Mouse (Mus musculus) left cerebral cortex, postnatal 36 days (tissue): ENCODE data around the gene Magix. TPM values are rescaled to one million over a fixed set of nuclear protein-coding genes. Genes with fewer than 3 reads are reported as not detected.
"Not testable (repeated sequence)": the region's sequence is repeated elsewhere in the genome, so short reads cannot be mapped to it uniquely, and the experiment has no call there.

Experiments
- DNase-seq, 2 experiments: peaks; one replicate each; pipeline ENCODE4 v3.0.0; 2021 to 2022; ENCODE audit warnings: low spot score in 2 of 2, mixed read lengths in 1 of 2
- intact Hi-C: fragments of 180-260 bp; cut with DNase I; formaldehyde crosslinking; loops from one replicate; pipeline ENCODE4 v1.15.1; 2025
- total RNA-seq, 2 experiments: library from RNA; stranded (reverse); gene quantifications; 2 replicates each; pipeline ENCODE4 v1.2.3; 2021

The Magix gene
- total RNA-seq: under 1 TPM; 0.17 to 0.41 TPM

DNA sequence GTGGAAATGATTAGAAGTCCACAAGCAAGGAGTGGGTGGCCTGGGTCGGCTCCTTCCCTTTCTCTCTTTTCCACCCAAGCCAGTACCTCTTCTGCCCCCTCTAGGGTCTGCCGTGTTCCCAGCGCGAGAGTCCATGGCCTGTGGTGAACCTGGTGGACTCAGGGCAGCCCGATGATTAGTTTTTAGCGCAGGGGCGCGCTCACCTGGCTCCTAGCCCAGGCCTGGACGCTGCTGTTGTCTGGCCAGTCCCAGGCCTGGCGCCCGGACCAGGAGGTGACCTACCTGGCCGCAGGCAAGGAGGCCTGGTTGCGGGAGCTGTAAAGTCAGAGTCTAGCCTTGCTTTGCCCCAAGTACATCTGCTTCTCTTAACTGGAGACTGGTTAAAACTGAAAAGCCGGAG, at the start of gene Magix:
Magix (minus strand) TSS at position 388 of the 400 bp plus-strand sequence.
- no peak for DNase-seq
- intact Hi-C loops: no loop called here

- DNase-seq: no peak
- intact Hi-C loops: no loop called here
Measured at GRCm38 (mm10) chrX:7728922-7729265, 47.8 kb upstream of the Magix start.

- intact Hi-C loops: no loop called here
Measured at GRCm38 (mm10) chrX:7728215-7728921, 47.3 kb upstream of the Magix start, which contains the start of gene Praf2. Praf2 (plus strand) TSS chrX:7728439.

DNA sequence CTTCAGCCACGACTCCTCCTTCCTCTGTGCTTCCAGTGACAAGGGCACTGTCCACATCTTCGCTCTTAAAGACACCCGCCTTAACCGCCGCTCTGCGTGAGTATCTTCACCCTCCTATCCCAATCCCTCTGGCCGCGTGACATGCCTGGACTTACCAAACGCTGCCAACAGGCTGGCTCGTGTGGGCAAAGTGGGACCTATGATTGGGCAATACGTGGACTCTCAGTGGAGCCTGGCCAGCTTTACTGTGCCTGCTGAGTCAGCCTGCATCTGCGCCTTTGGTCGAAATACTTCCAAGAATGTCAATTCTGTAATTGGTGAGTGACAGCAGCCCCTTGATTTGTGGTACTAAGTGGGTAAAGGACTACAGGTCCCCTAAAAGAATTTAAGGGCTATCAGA, 46.1 kb upstream of the Magix start:
- intact Hi-C loops: no loop called here
- no peak for DNase-seq

More at GRCm38 (mm10) chrX:7728215-7728921, 47.3 kb upstream of the Magix start, which contains the start of gene Praf2:
- peak; percentile 81 to 84 for DNase-seq

- no peak for DNase-seq
- intact Hi-C loops: no loop called here
Measured at GRCm38 (mm10) chrX:7725841-7726240, 44.8 kb upstream of the Magix start.

DNA sequence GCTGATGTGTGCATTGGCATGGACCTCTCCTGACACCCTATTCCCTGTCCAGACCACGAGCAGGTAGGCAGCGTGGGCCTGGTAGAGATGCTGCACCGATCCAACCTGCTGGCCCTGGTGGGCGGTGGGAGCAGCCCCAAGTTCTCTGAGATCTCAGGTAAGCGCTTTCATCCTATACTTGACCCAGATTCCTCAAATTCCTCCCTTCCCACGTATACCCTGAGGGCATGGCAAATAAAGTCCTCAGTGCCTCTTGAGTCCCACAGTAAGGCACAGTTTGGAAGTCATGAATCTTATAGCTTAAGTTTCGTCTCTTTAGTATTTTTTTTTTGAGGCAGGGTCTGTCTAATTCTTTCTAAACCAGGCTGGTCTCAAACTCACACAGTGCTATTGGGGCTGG, 43.1 kb upstream of the Magix start:
- intact Hi-C loops: no loop called here
- DNase-seq: no peak

GRCm38 (mm10) chrX:7722691-7723090, 41.6 kb upstream of the Magix start:
- intact Hi-C loops: no loop called here
- no peak for DNase-seq

DNA sequence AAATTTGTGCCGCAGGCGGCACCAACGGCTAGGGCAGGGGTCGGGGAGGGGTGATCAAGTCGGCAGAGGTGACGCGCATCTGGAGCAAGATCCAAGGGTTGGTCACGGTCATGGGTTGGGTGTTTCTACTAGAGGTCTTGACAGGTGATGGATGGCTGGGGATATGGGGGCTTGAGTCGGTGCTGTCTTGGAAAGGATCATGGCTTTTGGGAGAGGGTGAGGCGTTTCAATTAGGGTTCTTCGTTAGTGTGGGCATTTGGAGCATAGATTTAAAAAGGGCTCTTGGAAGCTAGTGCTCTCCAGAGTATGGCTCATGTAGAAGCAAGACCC, 41.2 kb upstream of the Magix start:
- intact Hi-C loops: no loop called here
- DNase-seq: no peak

GRCm38 (mm10) chrX:7721514-7722281, 40.6 kb upstream of the Magix start, which contains the start of gene Gm45208:
Gm45208 (plus strand) TSS chrX:7722245.
- intact Hi-C loops: no loop called here
- DNase-seq: peak; percentile 69 to 78

GRCm38 (mm10) chrX:7716058-7716457, 35.0 kb upstream of the Magix start:
- intact Hi-C loops, DNase-seq: not testable (repeated sequence)

- DNase-seq: peak; percentile 88 to 91
- intact Hi-C loops: not testable (repeated sequence)
Measured at GRCm38 (mm10) chrX:7714135-7714899, 33.3 kb upstream of the Magix start, which contains the start of gene Wdr45. Wdr45 (plus strand) TSS chrX:7714333.

DNA sequence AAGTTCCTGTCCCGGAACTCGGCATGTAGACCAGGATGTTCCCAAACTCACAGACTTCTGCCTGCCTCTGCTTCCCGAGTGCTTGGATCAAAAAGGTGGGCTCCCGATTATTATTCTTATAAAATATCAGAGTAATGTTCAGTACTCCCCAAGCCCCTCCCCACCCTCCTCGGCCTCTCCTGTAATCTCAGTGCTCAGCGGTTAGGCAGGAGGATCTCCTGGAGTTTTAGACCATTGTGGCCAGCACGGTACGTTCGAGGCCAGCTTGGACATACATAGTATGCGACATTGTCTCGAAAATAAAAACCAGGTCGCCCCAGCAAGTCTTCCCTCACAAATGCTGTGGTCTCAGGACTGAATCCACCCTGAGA, 32.7 kb upstream of the Magix start:
- intact Hi-C loops, DNase-seq: not testable (repeated sequence)

GRCm38 (mm10) chrX:7696954-7697381, 15.9 kb upstream of the Magix start, which contains the start of gene Gpkow:
Gpkow (plus strand) TSS chrX:7697131.
- peak; percentile 77 to 79 for DNase-seq
- intact Hi-C loops: no loop called here

DNA sequence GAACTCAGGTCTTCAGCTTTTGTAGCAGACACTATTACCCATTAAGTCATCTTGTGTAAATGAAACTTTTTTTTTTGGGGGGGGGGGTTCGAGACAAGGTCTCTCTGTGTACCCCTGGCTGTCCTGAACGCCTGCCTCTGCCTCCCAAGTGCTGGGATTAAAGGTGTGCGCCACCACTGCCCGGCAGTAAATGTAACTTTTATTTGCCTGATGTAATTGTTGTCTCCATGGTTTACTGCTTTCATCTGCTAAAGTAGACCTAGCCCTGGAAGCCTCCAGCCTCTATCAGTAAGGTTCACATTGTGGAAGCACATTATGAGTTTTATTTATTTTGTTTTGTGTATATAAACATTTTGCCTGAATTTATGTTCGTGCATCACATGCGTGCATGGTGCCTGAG, 15.5 kb upstream of the Magix start:
- intact Hi-C loops: no loop called here
- DNase-seq: no peak

DNA sequence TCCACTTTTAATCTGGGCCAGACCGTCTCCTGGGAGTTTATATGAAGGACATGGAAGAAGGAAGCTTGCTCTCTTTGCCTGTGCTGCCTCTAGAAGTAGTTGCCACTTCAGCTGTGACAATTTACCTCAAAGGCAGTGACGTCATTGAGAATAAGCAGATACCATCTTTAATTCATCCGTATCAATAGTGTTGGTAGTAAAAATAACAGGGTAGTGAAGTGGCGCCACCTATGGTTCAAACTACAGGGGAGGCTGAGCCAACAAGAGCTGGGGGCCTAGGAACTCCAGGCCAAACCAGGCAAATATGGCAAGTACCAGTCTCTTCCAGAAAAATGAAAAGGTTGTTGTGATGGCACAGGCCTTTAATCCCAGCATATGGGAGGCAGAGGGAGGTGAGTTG, 11.8 kb upstream of the Magix start:
- DNase-seq: no peak
- intact Hi-C loops: loop anchor here (5.0 kb wide), 1 partner anchor 221 kb away; no protein-coding TSS in a partner anchor

GRCm38 (mm10) chrX:7690486-7690885, 9.4 kb upstream of the Magix start:
- intact Hi-C loops: loop anchor here (5.0 kb wide), 1 partner anchor 218 kb away; no protein-coding TSS in a partner anchor
- DNase-seq: no peak

GRCm38 (mm10) chrX:7688321-7688720, 7.3 kb upstream of the Magix start:
- intact Hi-C loops: no loop called here
- no peak for DNase-seq

DNA sequence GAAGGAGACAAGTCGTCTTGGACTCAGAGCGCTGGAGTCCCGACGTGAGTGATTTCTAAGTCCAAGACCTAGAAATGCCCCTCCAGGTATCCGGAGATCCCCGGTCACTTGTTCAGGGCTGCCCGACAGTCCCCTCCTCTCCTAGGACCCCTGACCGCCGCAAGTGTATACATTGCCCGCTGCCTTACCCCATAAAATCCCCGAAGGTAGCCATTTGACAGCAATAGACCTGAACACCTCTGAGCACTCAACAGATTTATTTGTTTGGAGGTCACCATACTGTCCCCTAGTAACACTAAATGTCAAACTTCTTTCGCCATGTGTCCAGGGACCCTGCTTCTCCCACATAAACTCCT, 1.0 kb downstream of the Magix start:
- intact Hi-C loops: no loop called here
- DNase-seq: no peak

- intact Hi-C loops: no loop called here
- peak; percentile 82 to 83 for DNase-seq
Measured at GRCm38 (mm10) chrX:7679405-7680056, 1.5 kb downstream of the Magix start.

GRCm38 (mm10) chrX:7678986-7679385, 2.1 kb downstream of the Magix start:
- no peak for DNase-seq
- intact Hi-C loops: no loop called here
